Mouse (Mus musculus) colon, adult 2 months (tissue): Measurements from ENCODE around the gene Gopc. TPM values are rescaled to one million over a fixed set of nuclear protein-coding genes. Genes with fewer than 3 reads are reported as not detected.

Experiments
- polyA plus RNA-seq: library from polyadenylated mRNA; depleted of rRNA; stranded (reverse); fragments of >200 nt; gene quantifications from 2 replicates; pipeline ENCODE4 v1.2.3, GENCODE M21; 2012; rRNA removed

The Gopc gene
- 5.6 and 5.8 TPM in 2 replicates for polyA plus RNA-seq

DNA sequence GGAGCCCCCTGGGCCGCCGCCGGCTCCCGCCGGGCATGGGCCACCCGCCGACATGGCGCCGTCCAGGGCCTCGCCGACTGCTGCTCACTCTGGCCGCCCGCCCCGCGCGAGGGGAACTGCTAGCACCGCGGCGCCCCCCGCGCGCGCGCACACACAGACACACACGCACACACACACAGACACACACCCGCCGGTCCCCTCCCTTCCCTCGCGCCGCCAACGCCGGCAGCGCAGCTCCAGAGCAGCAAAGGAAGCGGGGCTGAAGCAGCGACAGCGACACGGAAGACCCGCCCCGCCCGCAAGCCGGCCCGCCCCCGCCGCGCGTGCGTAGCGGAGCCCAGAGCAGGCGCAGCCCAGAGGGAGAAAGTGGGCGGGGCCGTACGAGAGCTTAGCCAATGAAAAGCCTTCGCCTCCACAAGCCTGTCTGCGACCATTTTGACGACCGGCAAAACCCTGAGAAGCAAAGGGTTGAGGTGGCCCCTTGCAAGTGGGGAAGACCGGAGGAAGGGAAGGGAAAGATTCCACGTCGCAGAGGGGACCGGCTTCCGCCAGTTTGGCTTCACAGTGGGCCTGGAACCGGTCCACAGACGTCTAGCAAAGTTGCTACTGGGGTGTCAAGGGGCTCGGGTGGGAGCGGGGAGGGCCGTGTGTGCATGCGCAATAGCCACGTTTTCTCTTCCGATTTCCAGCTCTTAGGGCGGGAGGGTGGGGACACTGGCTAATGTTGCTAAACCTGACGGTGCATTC, at the start of gene Gopc:
Gene Gopc, minus strand, starts transcription at position 280 of the 747 bp plus-strand sequence.

DNA sequence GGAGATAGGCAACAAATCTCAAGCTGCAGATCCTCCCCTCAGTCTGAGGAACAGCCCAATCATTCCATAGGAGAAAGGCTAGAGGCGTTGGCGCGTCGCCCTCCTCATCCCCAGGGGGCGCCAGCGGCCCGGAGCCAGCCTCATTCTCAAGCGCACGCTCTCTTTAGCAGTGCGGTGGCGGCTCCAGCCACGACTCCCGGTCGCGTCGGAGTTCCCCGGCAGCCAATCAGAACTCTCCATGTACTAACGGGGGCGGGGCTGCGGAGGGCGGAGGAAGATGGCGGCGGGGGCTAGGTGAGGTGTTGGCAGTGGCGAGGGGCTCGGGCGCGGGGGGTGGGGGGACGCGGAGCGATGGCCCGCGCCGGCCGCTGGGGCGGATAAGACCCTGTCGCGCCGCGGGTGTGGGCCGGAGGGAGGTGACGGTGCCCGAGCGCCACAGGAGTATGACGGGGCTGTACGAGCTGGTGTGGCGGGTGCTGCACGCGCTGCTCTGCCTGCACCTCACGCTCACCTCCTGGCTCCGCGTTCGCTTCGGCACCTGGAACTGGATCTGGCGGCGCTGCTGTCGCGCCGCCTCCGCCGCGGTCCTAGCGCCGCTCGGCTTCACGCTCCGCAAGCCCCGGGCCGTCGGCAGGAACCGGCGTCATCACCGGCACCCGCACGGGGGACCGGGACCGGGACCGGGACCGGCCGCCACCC, 35.5 kb upstream of the Gopc start, which contains the start of gene Nus1:
Gene Nus1, plus strand, starts transcription at position 249 of the 699 bp plus-strand sequence.

DNA sequence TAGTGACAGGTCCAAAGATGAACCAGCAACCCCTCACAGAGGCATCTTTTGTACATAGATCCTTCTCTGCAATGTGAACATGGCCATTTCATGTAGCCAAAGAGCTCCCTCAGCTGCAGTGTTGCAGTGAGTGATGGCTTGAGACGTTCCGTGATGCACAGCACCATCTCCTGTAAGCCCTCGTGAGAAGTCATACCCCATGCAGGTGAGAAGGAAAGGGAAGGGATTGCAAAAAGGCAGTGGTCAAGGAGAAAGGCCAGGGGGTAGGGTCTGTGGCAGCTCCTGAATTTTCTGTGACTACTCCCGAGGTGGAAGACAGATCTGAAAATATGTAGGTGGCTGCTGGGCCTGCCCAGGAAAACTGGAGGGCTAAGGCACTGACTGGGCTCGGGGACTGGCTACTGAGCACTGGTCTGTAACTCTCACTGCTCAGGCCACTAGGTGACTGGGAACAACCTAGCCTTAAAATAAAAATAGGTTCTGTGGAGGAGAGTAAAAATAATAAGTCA, 7.1 kb upstream of the Gopc start, which contains the start of gene Nepn:
Gene Nepn, plus strand, starts transcription at position 51 of the 509 bp plus-strand sequence.

DNA sequence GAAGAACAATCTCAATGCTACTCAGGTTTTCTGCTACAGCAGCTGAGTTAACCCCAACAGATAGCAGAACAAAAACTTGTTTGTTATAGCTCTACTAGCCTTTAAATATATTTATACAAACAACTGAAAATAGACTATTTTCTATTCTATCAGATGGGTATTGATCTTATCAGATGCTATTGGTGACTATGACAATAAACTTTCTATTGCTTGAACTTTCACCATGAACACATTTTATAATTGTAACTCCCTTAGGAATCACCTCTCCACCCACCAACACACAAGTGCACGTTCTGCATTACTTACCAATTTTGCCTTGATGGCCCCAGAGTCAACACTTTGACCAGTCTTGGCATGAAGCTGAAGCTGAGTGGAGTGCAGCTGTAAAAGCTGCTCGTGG, 23.5 kb downstream of the Gopc start, which contains the start of gene Gm26741:
Gene Gm26741, plus strand, starts transcription at position 301 of the 400 bp plus-strand sequence.

Other genes starting within 250 kb of the Gopc start
- gene Ros1, start 186.9 kb downstream of the Gopc start, polyA plus RNA-seq = not detected in 2 replicates
- 15.3 and 15.9 TPM in 2 replicates for gene Dcbld1, start 148.5 kb downstream of the Gopc start, polyA plus RNA-seq
- not detected in 2 replicates for gene Gm26741, start 23.4 kb downstream of the Gopc start, polyA plus RNA-seq
- not detected in 2 replicates for gene Nepn, start 6.8 kb upstream of the Gopc start, polyA plus RNA-seq
- gene Nus1, start 35.4 kb upstream of the Gopc start, polyA plus RNA-seq = 27.6 and 38.2 TPM in 2 replicates